Mouse (Mus musculus) spleen, postnatal 10 days (tissue): ENCODE data around the gene Rnf31.

Source experiments
- DNase-seq, 2 experiments: peaks; one replicate each; pipeline ENCODE4 v3.0.0; 2021 to 2022; ENCODE audit warnings: low spot score in 2 of 2

The Rnf31 gene

DNA sequence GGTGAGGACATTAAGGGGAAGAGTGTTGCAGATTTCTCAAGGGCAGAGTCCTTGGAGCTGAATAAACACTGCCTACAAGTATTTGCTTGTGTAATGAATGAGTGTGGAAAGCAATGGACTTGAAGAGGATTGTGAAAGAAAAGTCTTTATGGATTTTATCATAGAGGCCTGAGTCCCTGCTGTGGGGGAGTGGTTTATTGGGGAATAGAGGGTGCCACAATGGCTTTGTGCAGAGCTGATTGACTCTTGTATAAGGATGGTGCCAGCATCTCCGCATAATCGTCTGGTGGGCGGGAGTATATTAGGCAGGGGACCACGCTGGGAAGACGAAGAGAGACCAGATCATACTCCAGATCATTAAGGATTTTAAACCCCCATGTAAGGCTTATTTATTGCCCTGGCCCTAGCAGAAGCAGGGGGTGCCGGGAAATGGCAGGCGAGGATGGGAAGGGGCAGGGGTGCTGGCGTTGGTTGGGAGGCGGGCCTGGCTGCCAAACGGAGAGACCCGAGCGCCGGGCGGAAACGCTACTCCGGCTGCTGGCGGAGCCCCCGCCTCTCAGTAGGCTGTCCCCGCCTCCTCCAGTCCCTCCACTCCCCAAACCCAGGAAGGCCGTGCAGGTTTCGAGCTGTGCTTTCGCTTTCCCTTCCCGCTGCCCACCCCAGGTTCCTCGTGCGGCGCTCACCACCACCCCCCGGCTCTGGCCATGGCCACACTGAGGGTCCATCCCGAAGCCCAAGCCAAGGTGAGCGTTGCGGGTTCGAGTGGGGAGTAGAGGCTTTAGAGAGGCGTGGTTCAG, 13.4 kb upstream of the Rnf31 start, which contains the start of gene Psme1:
Psme1 (plus strand) TSS at position 253 of the 797 bp plus-strand sequence.
- peak; percentile 71 to 81 for DNase-seq

DNA sequence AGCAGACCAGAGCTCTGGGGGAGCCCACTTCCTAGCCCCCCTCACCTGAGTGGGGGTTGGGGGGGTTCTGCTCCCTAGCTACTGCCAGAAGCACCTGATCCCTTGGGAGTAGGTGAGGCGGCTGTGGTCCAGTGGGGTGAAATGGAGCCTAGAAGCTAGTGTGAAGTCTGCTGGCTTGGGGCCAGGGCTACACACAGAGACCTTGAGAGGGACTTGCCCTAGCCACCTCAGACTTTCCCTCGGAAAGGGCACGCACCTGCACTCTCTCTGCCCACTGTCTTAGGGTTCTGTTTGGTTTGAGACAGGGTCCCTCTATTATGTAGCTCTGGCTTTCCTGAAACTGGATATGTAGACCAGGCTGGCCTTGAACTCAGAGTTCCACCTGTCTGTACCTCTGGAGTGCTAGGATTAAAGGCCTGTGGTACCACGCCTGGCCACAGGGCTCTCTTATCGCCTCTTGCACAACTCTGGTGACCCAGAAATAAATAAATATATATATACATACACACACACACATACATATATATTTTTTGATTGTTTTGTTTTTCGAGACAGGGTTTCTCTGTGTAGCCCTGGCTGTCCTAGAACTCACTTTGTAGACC, 12.7 kb upstream of the Rnf31 start:
- DNase-seq, result peak; percentile 64 to 75

DNA sequence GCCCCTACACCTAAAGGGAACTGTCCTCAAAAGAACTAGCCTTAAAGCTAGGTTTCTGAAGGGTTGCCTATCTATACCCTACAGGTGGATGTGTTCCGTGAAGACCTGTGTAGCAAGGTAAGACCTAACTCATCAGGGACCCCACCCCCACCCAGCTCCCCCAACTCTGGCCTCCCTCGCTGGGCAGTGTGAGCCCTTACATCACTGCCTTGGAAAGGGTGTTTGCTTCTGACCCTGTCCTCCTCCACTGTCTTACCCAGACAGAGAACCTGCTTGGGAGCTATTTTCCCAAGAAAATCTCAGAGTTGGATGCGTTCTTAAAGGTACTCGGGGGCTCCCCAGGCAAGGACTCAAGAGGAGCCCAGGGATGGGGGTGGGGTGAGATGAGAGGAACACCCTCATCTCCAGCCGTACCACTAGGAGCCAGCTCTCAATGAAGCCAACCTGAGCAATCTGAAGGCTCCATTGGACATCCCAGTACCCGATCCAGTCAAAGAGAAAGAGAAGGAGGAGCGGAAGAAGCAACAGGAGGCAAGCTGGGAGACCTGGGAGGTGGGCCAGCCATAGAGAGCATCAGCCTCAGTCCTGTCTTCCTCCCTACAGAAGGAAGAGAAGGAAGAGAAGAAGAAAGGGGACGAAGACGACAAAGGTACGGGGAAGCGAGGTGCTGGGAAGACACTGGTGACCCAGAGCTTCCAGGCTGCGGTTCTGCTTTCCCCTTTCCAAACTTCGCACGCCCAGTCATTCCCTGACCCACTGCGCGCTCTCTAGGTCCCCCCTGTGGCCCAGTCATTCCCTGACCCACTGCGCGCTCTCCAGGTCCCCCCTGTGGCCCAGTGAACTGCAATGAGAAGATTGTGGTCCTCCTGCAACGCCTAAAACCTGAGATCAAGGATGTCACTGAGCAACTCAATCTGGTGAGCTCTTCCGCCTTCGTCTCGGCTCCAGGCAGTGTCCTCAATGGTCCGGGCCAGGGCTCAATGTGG, 11.7 kb upstream of the Rnf31 start:
- DNase-seq, result no peak

DNA sequence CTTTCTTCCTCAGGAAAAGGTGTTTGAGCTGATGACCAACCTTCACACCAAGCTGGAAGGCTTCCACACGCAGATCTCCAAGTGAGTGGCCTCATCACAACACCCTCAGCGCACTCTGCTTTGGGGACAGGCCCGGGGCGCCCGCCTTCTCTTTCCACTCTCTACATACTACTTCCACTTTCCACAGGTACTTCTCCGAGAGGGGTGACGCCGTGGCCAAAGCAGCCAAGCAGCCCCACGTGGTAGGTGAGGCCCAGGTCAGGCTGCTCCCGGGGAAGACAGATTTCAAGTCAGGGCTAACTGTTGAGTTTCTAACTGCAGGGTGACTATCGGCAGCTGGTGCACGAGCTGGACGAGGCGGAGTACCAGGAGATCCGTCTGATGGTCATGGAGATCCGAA, 10.8 kb upstream of the Rnf31 start:
- DNase-seq, result no peak

DNA sequence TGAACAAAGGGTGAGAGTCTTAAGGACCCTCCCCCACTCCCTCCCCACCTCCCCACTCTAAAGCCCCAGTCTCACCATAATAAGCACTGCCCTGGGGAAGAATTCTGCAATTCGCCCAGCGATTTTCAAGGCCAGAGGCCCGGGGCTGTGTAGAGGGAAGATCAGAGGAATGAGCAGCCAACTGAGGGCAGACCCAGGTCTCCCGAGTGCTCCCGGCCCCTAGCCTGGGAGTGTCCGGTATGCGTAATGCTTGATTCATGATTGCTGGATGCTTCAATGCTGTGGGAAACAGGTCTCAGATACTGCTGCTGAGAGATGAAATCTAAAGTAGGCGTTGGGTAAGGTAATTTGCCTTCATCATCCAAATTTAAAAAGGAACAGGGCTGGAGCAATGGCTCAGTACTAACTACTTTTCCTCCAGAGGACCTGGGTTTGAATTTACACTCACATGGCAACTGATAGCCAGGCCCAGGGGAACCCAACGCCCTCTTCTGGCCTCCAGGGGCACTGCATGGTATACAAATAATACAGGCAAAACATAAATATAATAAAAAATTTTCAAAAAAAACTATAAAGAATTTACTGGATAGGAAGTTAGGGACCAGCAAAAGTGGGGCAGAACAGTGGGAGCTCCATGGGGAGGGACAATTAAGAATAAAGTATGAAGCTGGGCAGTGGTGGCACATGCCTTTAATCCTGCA, 9.4 kb upstream of the Rnf31 start:
- peak in 1 of 2 experiments; percentile 55 for DNase-seq

DNA sequence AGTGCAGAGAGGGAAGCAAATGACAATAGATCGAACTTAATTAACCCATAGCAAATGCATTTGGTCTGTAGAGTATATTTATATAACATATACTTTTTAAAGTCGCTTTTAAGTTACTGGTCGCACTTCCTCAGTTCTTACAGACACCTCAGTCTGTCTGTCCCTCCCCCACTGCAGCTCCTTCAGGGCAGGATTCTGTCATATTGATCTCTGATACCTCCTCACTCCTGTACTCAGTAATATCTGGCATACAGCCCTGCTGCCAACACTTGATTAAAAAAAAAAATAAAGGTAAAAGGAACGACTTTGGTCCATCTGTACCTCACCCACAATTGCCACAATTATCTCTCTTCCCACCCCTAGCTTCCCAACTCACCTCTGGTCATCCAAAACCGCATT, 7.2 kb upstream of the Rnf31 start:
- no peak for DNase-seq

DNA sequence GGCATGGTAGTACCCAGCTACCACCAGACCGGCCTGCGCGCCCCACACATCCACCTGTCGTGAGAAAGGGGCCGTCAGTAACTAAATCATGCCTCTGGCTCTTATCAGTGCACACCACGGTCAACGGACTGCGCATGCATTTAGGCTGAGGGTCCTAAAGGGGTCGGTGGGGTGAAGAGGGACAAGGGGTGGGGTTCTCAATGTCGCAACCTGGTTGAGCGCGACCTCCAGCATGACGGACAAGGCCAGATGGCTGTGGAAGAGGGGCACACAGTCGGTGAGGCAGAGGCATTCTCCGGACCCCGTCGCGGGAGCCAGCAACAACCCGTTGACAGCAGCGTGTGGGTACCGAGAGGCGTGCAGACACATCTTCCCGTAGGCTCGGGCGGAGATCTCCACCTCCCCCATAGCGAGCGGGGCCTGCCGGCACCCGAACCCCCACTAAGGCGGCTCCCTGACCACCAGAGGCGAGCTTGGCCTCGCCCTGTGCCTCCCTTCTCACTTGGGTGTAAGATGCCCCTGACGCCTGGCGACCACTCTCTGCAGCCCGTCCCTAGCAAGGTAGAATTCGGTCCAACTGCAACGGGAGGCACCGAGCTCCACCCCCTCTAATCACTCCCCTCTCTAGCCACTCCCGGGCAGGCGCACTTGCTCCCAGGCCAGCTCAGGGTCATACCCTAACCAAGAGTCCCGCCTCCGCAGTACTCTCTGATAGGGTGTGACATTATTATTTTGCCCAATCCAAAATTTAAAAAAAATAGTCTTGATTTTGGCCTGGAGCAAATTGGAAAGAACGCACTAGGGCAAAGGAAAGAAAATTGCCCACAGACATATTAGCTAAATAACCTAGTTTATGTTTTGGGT, 6.6 kb upstream of the Rnf31 start, which contains the start of gene Emc9:
Emc9 (minus strand) TSS at position 601 of the 864 bp plus-strand sequence.
- peak; percentile 77 to 86 for DNase-seq

DNA sequence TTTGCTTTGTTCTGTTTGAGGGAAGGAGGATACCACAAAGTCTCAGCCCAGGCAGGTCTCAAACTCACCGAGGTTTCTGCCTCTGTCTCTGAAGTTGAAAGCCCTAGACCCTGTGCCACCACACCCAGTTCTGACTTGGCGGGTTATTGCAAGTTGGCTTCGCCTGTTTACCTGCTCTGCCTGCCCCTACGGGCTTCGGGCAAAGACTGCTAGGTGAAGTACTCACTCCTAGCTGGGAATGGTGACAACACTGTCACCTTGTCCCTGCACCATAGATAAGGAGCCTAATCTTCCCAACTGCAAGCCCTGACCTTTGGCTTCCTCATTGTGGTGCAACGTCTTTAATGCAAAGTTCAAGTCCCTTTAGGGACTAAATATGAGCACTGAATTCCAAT, 5.9 kb upstream of the Rnf31 start:
- peak; percentile 42 to 45 for DNase-seq

DNA sequence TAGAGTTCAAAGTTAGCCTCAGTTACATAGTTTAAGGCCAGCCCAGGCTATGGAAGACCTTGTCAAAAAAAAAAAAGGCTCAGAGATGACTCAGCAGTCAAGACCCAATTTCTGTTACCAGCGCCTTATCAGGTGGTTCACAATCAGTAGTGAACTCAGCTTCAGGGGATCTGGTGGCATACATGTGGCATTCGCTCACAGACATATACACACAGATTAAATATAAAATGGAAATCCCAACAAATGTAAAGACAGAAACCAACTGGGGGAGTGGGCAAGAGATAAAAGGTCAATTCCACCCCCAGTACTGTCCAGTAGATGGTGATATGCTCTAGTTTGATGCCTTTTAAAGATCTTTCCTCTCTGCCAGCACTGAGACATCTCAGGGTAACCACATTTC, 5.4 kb upstream of the Rnf31 start:
- DNase-seq, result no peak

DNA sequence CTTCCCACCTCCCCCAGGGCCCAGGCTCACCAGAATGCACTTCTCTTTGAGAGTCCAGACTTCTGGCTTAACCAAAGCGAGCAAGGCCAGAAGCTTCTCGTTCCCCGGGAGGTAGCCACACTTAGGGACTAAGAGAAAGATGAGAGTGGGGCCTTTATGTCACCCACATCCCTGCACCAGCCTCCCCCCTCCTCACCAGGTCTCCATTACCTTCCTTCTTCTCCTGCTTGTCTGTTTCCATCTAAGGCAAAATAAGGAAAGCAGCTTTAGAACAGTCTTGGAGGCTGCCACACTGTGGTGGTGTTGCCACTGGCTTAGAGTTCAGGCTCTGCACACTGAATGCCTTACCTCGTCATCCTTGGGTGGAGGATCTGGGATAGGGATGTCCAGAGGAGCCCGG, 2.2 kb upstream of the Rnf31 start:
- DNase-seq, result no peak

DNA sequence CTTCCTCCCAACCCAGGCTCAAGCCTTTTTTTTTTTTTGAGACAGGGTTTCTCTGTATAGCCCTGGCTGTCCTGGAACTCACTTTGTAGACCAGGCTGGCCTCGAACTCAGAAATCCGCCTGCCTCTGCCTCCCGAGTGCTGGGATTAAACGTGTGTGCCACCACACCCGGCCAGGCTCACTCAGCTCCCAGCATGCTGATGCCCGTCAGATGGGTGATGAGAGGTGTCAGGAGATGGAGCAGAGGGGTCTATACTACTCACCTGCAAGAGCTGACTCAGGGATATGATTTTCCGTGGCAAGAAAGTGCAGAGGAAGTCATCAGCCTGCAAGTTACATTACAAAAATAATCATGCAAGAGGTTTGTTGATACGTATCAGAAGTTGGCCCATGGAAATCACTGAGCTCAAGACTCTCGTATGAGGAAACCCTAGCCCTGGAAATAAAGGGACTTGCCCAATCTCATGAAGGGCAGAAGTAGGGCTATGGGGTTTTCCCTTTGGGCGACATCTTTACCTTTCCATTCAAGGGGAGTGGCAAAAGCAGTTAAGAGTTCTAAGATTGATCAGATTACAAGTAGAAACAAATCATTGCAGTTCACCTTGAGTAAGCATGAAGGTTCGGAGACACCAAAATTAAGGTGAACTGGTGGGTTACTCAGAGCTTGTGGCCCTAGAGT, 1.6 kb upstream of the Rnf31 start:
- DNase-seq, result no peak

DNA sequence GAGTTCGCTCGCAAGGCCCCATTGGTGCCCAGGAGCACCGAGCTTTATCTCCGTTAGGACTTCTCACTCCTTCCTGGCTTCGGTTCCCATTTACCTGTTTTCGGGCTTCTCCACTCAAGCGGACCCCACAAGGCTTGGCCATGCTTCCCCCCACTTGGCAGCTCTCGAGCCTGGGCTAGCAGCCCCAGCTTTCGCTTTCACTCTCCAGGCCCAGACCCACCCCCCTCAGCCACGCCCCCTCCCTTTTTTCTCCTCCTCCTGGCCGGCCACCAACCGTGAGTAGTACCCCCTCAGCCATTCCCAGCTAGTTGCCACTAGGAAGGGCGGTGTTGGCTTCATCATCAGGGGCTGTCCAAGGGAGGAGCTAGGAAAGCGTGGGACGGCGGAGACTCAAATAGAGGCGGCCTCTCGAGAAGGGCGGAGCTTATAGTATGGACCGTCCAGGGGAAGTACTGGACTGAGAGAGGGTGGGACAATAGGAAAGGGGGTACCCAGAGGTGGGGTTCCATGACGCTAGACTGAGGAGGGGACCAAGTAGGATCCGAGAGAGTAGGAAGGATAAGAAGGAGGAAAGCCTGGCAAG, 669 bp upstream of the Rnf31 start, which contains the start of gene Psme2:
Psme2 (minus strand) TSS at position 366 of the 583 bp plus-strand sequence.
- DNase-seq, result peak in 1 of 2 experiments; percentile 84

DNA sequence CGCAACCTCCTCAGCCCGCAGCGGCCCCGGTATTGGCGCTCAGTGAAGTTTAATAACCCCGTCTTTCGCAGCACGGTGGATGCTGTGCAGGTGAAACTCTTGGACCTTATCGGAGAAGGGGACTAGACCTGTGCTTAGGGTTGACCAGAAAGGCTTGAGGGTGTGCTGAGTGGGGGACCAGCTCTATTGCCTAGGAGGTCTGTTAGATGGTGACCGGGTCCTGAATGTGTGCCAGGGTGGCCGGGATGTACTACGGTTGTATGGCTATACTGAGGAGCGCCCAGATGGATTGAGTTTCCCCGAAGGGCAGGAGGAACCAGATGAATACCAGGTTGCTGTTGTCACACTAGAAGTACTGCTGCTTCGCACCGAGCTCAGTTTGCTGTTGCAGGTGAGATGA, 718 bp downstream of the Rnf31 start:
- DNase-seq, result peak in 1 of 2 experiments; percentile 40

DNA sequence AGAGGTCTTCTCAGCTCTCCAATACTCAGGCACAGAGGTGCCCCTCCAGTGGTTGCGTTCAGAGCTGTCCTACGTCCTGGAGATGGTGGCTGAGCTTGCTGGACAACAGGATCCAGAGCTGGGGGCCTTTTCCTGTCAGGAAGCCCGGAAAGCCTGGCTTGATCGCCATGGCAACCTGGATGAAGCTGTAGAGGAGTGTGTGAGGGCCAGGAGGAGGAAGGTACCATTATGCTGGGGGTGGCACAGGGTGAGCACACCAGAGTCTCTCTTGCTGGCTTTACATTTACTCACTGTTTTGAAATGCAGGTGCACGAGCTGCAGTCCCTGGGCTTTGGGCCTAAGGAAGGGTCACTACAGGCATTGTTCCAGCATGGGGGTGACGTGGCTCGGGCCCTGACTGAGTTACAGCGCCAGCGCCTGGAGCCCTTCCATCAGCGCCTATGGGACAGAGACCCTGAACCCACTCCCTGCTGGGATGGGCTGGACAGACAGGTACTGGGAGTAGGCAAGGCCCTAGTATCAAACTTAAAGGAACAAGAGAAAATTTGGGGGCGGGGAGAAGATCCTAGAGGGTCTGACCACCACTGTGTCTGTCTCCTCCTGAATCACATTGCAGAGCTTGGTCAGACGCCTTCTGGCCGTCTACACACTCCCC, 4.7 kb downstream of the Rnf31 start:
- DNase-seq, result no peak

DNA sequence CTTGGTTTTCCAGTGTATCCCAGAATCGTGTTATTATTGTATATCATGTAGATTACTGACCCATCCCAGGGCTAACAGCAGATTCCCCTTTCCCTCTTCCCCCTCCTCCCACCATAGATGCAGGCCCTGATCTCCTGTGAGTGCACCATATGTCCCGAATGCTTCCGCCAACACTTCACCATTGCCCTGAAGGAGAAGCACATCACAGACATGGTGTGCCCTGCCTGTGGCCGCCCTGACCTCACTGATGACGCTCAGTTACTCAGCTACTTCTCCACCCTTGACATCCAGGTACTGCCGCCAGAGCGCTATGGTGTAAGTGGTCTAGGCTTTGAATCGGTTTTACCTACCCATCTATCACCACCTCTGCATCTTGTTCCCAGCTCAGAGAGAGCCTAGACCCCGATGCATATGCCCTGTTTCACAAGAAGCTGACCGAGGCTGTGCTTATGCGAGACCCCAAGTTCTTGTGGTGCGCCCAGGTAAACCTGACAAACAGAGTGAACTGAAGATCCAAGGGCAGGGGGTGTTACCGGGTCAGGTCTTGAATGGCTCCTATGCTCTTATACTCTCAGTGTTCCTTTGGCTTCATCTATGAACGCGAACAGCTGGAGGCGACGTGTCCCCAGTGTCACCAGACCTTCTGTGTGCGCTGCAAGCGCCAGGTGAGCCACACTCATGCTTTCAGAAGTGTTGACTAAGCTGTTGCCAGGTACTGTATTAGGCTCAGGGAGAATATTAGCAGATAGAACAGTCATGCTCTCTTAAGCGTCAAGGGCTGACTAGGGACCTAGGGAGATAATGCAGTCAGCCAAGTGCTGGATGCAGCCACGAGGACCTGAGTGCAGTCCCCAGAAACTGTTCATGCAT, 7.2 kb downstream of the Rnf31 start:
- DNase-seq, result no peak

DNA sequence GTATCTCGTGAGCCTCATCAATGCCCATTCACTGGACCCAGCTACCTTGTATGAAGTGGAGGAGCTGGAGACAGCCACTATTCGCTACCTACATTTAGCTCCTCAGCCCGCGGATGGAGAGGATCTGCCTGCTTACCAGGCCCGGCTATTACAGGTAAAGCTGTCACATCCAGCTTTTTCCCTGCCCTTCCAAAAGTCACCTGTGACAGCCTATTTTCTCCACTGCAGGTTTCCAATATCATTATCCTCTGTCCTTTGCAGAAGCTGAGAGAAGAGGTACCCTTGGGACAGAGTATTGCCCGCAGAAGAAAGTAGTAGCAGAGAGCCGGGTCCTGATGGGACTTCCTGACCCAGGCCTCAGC, 11.7 kb downstream of the Rnf31 start, which contains the start of gene Irf9:
Irf9 (plus strand) TSS at position 301 of the 362 bp plus-strand sequence.
- no peak for DNase-seq

DNA sequence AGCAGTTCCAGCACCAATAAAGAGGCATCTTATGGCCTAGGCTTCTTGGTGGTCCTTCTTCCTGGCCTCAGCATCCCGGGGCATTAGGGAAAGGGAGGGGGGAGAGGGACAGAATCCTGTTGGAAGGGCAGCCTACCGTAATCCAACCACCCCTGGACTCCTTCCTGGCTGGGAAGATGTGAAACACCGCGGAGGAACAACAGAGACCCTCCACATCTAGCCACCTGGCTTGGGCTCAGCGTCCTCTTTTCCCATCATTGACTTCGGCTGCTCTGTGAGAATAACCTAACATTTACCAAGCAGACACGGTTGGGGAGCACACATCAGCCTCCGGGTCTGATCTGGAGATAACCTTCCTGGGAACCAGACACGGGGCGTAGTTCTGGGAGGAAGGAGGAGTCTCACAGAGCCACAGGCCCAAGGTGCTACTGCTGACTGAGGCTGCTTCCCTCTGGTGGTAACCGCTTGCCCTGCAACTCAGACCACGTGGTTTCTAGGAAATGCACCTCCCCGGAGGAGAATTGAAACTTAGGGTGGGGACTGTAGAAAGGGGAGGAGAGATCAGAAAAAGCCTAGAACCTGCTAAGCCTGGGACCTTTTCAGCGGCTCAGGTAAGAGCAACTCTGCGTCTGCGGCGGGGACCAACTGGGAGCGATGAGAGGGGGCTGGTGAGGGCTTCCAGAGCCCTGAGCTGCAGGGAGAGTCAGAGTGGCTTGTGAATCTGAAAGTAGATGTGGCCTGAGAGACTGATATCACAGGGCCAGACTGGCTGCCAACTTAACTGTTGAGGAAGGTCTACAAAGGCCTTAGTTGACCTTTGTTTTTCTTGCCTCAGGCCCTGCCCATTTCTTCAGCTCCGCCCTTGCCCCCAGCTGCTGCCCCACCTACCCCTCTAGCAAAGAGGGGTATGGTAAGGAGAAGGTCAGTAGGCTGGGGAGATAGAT, 12.4 kb downstream of the Rnf31 start:
- DNase-seq, result peak; percentile 90 to 93
